Mouse (Mus musculus): ENCODE data around the gene Tle6.

- TF ChIP-seq CTCF (IDR thresholded peaks at IDR 0.05 in 2 of 3, conservative IDR thresholded peaks at IDR 0.05 in 1 of 3; ENCODE audit: control insufficient read depth in 1 of 3, insufficient read depth in 1 of 3, low read depth in 2 of 3, low read length in 3 of 3, poor library complexity in 1 of 3, severe bottlenecking in 1 of 3), result no peak
- TF ChIP-seq POLR2A (IDR thresholded peaks at IDR 0.05; ENCODE audit: control insufficient read depth in 1 of 2, insufficient read depth in 1 of 2, low read depth in 1 of 2, low read length in 2 of 2, poor library complexity in 1 of 2), result no peak
- no peak for TF ChIP-seq RCOR1 (IDR thresholded peaks at IDR 0.05; ENCODE audit: low read depth, low read length)
- no peak for TF ChIP-seq BHLHE40 (IDR thresholded peaks at IDR 0.05; ENCODE audit: borderline replicate concordance, low read depth, low read length)
- no peak for TF ChIP-seq HCFC1 (IDR thresholded peaks at IDR 0.05; ENCODE audit: low read depth, low read length)
- no peak for TF ChIP-seq ZKSCAN1 (IDR thresholded peaks at IDR 0.05; ENCODE audit: low read depth, low read length)
- TF ChIP-seq ETS1 (IDR thresholded peaks at IDR 0.05; ENCODE audit: low read depth, low read length), result no peak
- no peak for TF ChIP-seq MAFK (IDR thresholded peaks at IDR 0.05; ENCODE audit: borderline replicate concordance, low read depth, low read length)
- TF ChIP-seq USF1 (IDR thresholded peaks at IDR 0.05; ENCODE audit: low read depth, low read length), result no peak
- TF ChIP-seq TAL1 (IDR thresholded peaks at IDR 0.05; ENCODE audit: low read length), result no peak
- TF ChIP-seq GABPA (IDR thresholded peaks at IDR 0.05; ENCODE audit: low read depth, low read length), result no peak
- TF ChIP-seq ZMIZ1 (IDR thresholded peaks at IDR 0.05; ENCODE audit: low read depth, low read length), result no peak
- no peak for TF ChIP-seq JUND (IDR thresholded peaks at IDR 0.05; ENCODE audit: low read depth, low read length)
- TF ChIP-seq MYC (IDR thresholded peaks at IDR 0.05; ENCODE audit: low read depth, low read length), result no peak
Measured at GRCm38 (mm10) chr10:81605666-81605973, 4.7 kb upstream of the Tle6 start.
